9 mouse cellular contexts compared by ENCODE assay signal in genomic region chr14:21074398-21075320, GRCm38 (mm10). TPM values are rescaled to one million over a fixed set of nuclear protein-coding genes. Genes with fewer than 3 reads are reported as not detected.
DNase-seq lines count a peak whose midpoint lies in the region; ATAC-seq and TF ChIP-seq lines count a peak whose summit lies in the region.
"Had no signal": no experiment of that assay in that cellular context is flagged by ENCODE, and none has a peak within 500 bp of the region (broad histone marks: within the 10 kb centered on the region; RNA-seq: fewer than 3 reads in every experiment).

No protein-coding gene starts in this region.

- intact Hi-C loops in gastrocnemius, adult 2 months (cut with DNase I): loop anchor here (2.0 kb wide), 1 partner anchor 22 kb away; the partner anchor contains the start of genes Adk and Ap3m1

- DNase-seq in gastrocnemius, adult 2 months: no peak
- no peak for DNase-seq in gastrocnemius, adult 8-10 months (ENCODE audit: low spot score in 2 of 2)
- peak; percentile 22 for DNase-seq in ovary, postnatal 36 days (ENCODE audit: low spot score)
- DNase-seq in ovary, postnatal 14 days (ENCODE audit: low spot score): no peak
- no peak for DNase-seq in limb, embryonic 11.5 days (ENCODE audit: low spot score)
- DNase-seq in right cerebral cortex, postnatal 4 days: no peak
- DNase-seq in right cerebral cortex, postnatal 25 days: no peak
- DNase-seq: layer of hippocampus, adult 9-11 months had no signal

- H3K4me1 ChIP-seq in limb, embryonic 11.5 days (ENCODE audit: control insufficient read depth, insufficient read depth, low read length): peaks cover 10% of the 10 kb centered on the region; the same call in 1 of the 2 replicates
- H3K4me1 ChIP-seq in stomach, embryonic 15.5 days: peaks cover 11% of the 10 kb centered on the region; the same call in 1 of the 2 replicates

- no peak for ATAC-seq in limb, embryonic 11.5 days (ENCODE audit: insufficient number of reproducible peaks, low FRiP score, low TSS enrichment, low read depth)
- no peak for ATAC-seq in stomach, embryonic 15.5 days (ENCODE audit: insufficient read depth, low FRiP score, low read depth)

- H3K4me2 ChIP-seq in limb, embryonic 11.5 days (ENCODE audit: low read depth, severe bottlenecking): peak overlapping the region; percentile 77; the same call in 1 of the 2 replicates
- peak overlapping the region; percentile 84 for H3K4me2 ChIP-seq in stomach, embryonic 15.5 days

- no peak overlapping the region for H3K9ac ChIP-seq in limb, embryonic 11.5 days (ENCODE audit: low read length)
- H3K9ac ChIP-seq in stomach, embryonic 15.5 days: no peak overlapping the region

- no peaks in the 10 kb centered on the region for H3K9me3 ChIP-seq in limb, embryonic 11.5 days (ENCODE audit: control insufficient read depth, low read length)
- no peaks in the 10 kb centered on the region for H3K9me3 ChIP-seq in stomach, embryonic 15.5 days

- 64% methylated on average over 11 of the region's 11 CpGs for WGBS in limb, embryonic 11.5 days
- 30% methylated on average over 11 of the region's 11 CpGs for WGBS in stomach, embryonic 15.5 days

- H3K27me3 ChIP-seq in limb, embryonic 11.5 days (ENCODE audit: control insufficient read depth, insufficient read depth, low read length): no peaks in the 10 kb centered on the region
- no peaks in the 10 kb centered on the region for H3K27me3 ChIP-seq in stomach, embryonic 15.5 days (replicated peaks)

- no peak for TF ChIP-seq CTCF in gastrocnemius, adult 2 months (IDR thresholded peaks at IDR 0.05)

- peak overlapping the region; percentile 77 for H3K4me3 ChIP-seq in gastrocnemius, adult 2 months
- no peak overlapping the region for H3K4me3 ChIP-seq in limb, embryonic 11.5 days (ENCODE audit: low read depth, low read length)
- H3K4me3 ChIP-seq in stomach, embryonic 15.5 days (replicated peaks): peak overlapping the region; percentile 68; the same call in 1 of the 2 replicates

- H3K36me3 ChIP-seq in limb, embryonic 11.5 days (ENCODE audit: control insufficient read depth, insufficient read depth, low read length): no peaks in the 10 kb centered on the region
- H3K36me3 ChIP-seq in stomach, embryonic 15.5 days: no peaks in the 10 kb centered on the region

- H3K27ac ChIP-seq in gastrocnemius, adult 2 months: peak overlapping the region; percentile 94
- no peak overlapping the region for H3K27ac ChIP-seq in limb, embryonic 11.5 days (replicated peaks; ENCODE audit: low read depth, low read length)
- H3K27ac ChIP-seq in stomach, embryonic 15.5 days: peak overlapping the region; percentile 90

RNA-seq across cellular contexts. Expression of gene Adk, which starts 22.3 kb away (rescaled TPM):
- total RNA-seq in gastrocnemius, adult 2 months (2021): 100 to 1,000 TPM in 1 of 2 experiments, 10 to 100 TPM in 1; 77.1 to 152 TPM
- total RNA-seq in gastrocnemius, adult 8-10 months (2022): 100 to 1,000 TPM in 2 of 4 experiments, 10 to 100 TPM in 2; 88.2 to 104 (median 99.2) TPM
- polyA plus RNA-seq in limb, embryonic 11.5 days (2014; fragmentation: Nextera tagmentation; extraction: Ambion mirVana): 146 and 149 TPM in 2 replicates
- 167 and 178 TPM in 2 replicates for polyA plus RNA-seq in stomach, embryonic 15.5 days (2015; fragmentation: Nextera tagmentation; extraction: Ambion mirVana)

RNA-seq across cellular contexts. Expression of gene Ap3m1, which starts 22.4 kb away (rescaled TPM):
- total RNA-seq in gastrocnemius, adult 2 months (2021): 10 to 100 TPM; 34.6 to 41.0 TPM
- total RNA-seq in gastrocnemius, adult 8-10 months (2022): 10 to 100 TPM; 27.9 to 33.0 (median 30.6) TPM
- polyA plus RNA-seq in limb, embryonic 11.5 days (2014; fragmentation: Nextera tagmentation; extraction: Ambion mirVana): 87.6 and 104 TPM in 2 replicates
- polyA plus RNA-seq in stomach, embryonic 15.5 days (2015; fragmentation: Nextera tagmentation; extraction: Ambion mirVana): 60.2 and 63.8 TPM in 2 replicates
